Mouse (Mus musculus): Measurements from ENCODE around the gene Ift81. TPM values are rescaled to one million over a fixed set of nuclear protein-coding genes. Genes with fewer than 3 reads are reported as not detected.

Ift81 gene
- total RNA-seq, 2 experiments from 2014 or later = 46.4 to 49.2 TPM

GRCm38 (mm10) chr5:122541871-122542270 is 72.4 kb downstream of the Ift81 start:
- intact Hi-C loops (cut with DNase I) = no loop called here

GRCm38 (mm10) chr5:122538077-122538476 is 76.2 kb downstream of the Ift81 start:
- Histone ChIP-seq H3K27ac (no peak overlapping the region), H3K4me3 (no peak overlapping the region)
- intact Hi-C loops (cut with DNase I) = no loop called here
- TF ChIP-seq CTCF (IDR thresholded peaks at IDR 0.05) = no peak
- no peak for DNase-seq (ENCODE audit: extremely low spot score in 1 of 2, low spot score in 2 of 2)

More at GRCm38 (mm10) chr5:122541871-122542270, 72.4 kb downstream of the Ift81 start:
- H3K4me3 ChIP-seq = no peak overlapping the region
- TF ChIP-seq CTCF (IDR thresholded peaks at IDR 0.05) = no peak
- no peak overlapping the region for H3K27ac ChIP-seq
- no peak for DNase-seq (ENCODE audit: extremely low spot score in 1 of 2, low spot score in 2 of 2)

GRCm38 (mm10) chr5:122537654-122538053 is 76.7 kb downstream of the Ift81 start:
- intact Hi-C loops (cut with DNase I) = no loop called here
- TF ChIP-seq CTCF (IDR thresholded peaks at IDR 0.05) = no peak
- Histone ChIP-seq H3K27ac (no peak overlapping the region), H3K4me3 (no peak overlapping the region)
- DNase-seq (ENCODE audit: extremely low spot score in 1 of 2, low spot score in 2 of 2) = no peak

GRCm38 (mm10) chr5:122533884-122534283 is 80.4 kb downstream of the Ift81 start:
- intact Hi-C loops (cut with DNase I) = no loop called here
- TF ChIP-seq CTCF (IDR thresholded peaks at IDR 0.05) = no peak
- DNase-seq (ENCODE audit: extremely low spot score in 1 of 2, low spot score in 2 of 2) = no peak
- H3K4me3 ChIP-seq = no peak overlapping the region
- no peak overlapping the region for H3K27ac ChIP-seq

GRCm38 (mm10) chr5:122529913-122530604 is 84.3 kb downstream of the Ift81 start:
- peak overlapping the region; percentile 68 for H3K27ac ChIP-seq
- intact Hi-C loops (cut with DNase I) = no loop called here
- TF ChIP-seq CTCF (IDR thresholded peaks at IDR 0.05) = no peak
- DNase-seq (ENCODE audit: extremely low spot score in 1 of 2, low spot score in 2 of 2) = no peak
- H3K4me3 ChIP-seq = no peak overlapping the region

- intact Hi-C loops (cut with DNase I) = no loop called here
- DNase-seq (ENCODE audit: extremely low spot score in 1 of 2, low spot score in 2 of 2) = peak in 1 of 2 experiments; percentile 56
- H3K4me3 ChIP-seq = no peak overlapping the region
- TF ChIP-seq CTCF (IDR thresholded peaks at IDR 0.05) = no peak
- H3K27ac ChIP-seq = peak overlapping the region; percentile 68
Observed at GRCm38 (mm10) chr5:122529316-122529715, 85.0 kb downstream of the Ift81 start.

GRCm38 (mm10) chr5:122528591-122528990 is 85.7 kb downstream of the Ift81 start:
- no peak for DNase-seq (ENCODE audit: extremely low spot score in 1 of 2, low spot score in 2 of 2)
- Histone ChIP-seq H3K27ac (peak overlapping the region; percentile 68; the same call in 1 of the 2 replicates), H3K4me3 (no peak overlapping the region)
- intact Hi-C loops (cut with DNase I) = no loop called here
- TF ChIP-seq CTCF (IDR thresholded peaks at IDR 0.05) = no peak

GRCm38 (mm10) chr5:122527761-122528160 is 86.6 kb downstream of the Ift81 start:
- Histone ChIP-seq H3K27ac (no peak overlapping the region), H3K4me3 (no peak overlapping the region)
- intact Hi-C loops (cut with DNase I) = no loop called here
- no peak for DNase-seq (ENCODE audit: extremely low spot score in 1 of 2, low spot score in 2 of 2)
- no peak for TF ChIP-seq CTCF (IDR thresholded peaks at IDR 0.05)

- TF ChIP-seq CTCF (IDR thresholded peaks at IDR 0.05) = no peak
- Histone ChIP-seq H3K27ac (peak overlapping the region; percentile 16; the same call in 1 of the 2 replicates), H3K4me3 (no peak overlapping the region)
- DNase-seq (ENCODE audit: extremely low spot score in 1 of 2, low spot score in 2 of 2) = no peak
- intact Hi-C loops (cut with DNase I) = no loop called here
Observed at GRCm38 (mm10) chr5:122526878-122527730, 87.2 kb downstream of the Ift81 start.

GRCm38 (mm10) chr5:122526405-122526804 is 87.9 kb downstream of the Ift81 start:
- peak overlapping the region; percentile 16; the same call in 1 of the 2 replicates for H3K27ac ChIP-seq
- TF ChIP-seq CTCF (IDR thresholded peaks at IDR 0.05) = no peak
- H3K4me3 ChIP-seq = no peak overlapping the region
- intact Hi-C loops (cut with DNase I) = no loop called here
- peak in 1 of 2 experiments; percentile 32 for DNase-seq (ENCODE audit: extremely low spot score in 1 of 2, low spot score in 2 of 2)

- no peak for TF ChIP-seq CTCF (IDR thresholded peaks at IDR 0.05)
- Histone ChIP-seq H3K27ac (peak overlapping the region; percentile 74), H3K4me3 (no peak overlapping the region)
- intact Hi-C loops (cut with DNase I) = loop anchor here (1.0 kb wide), 1 partner anchor 23 kb away; the partner anchor contains the start of gene Atp2a2
- no peak for DNase-seq (ENCODE audit: extremely low spot score in 1 of 2, low spot score in 2 of 2)
Observed at GRCm38 (mm10) chr5:122525238-122525931, 88.9 kb downstream of the Ift81 start.

Measured in left cerebral cortex, adult 2 months (tissue).